Mouse (Mus musculus) stomach, embryonic 15.5 days (tissue): ENCODE data around the gene Zcchc3. TPM values are rescaled to one million over a fixed set of nuclear protein-coding genes. Genes with fewer than 3 reads are reported as not detected.

ENCODE experiments used
- ATAC-seq: fragments of 200-750 bp; cut with Nextera tagmentation; 2 replicates; pipeline ENCODE4 v1.8.0; 2017; ENCODE audit warnings: low read depth, moderate number of reproducible peaks, moderate TSS enrichment; ENCODE audit not compliant: insufficient read depth, low FRiP score
- H3K27ac ChIP-seq: fragments of 300-500 bp; sonication (generic); 2 replicates; pipeline ENCODE4 v1.5.1; 2015; ENCODE audit warnings: mild to moderate bottlenecking, inconsistent platforms
- H3K27me3 ChIP-seq: fragments of 300-500 bp; sonication (generic); replicated peaks from 2 replicates; pipeline ENCODE4 v1.6.1; 2015; ENCODE audit warnings: inconsistent platforms
- H3K36me3 ChIP-seq: fragments of 300-500 bp; sonication (generic); 2 replicates; pipeline ENCODE4 v1.6.1; 2015; ENCODE audit warnings: inconsistent platforms
- H3K4me1 ChIP-seq: fragments of 300-500 bp; sonication (generic); 2 replicates; pipeline ENCODE4 v1.6.1; 2015; ENCODE audit warnings: inconsistent platforms
- H3K4me2 ChIP-seq: fragments of 300-500 bp; sonication (generic); 2 replicates; pipeline ENCODE4 v1.6.1; 2015; ENCODE audit warnings: mild to moderate bottlenecking, inconsistent platforms
- H3K4me3 ChIP-seq: fragments of 300-500 bp; sonication (generic); replicated peaks from 2 replicates; pipeline ENCODE4 v1.5.1; 2015; ENCODE audit warnings: inconsistent platforms
- H3K9ac ChIP-seq: fragments of 300-500 bp; sonication (generic); 2 replicates; pipeline ENCODE4 v1.6.1; 2015; ENCODE audit warnings: inconsistent platforms
- H3K9me3 ChIP-seq: fragments of 300-500 bp; sonication (generic); 2 replicates; pipeline ENCODE4 v1.6.1; 2016; ENCODE audit warnings: inconsistent platforms
- WGBS: fragments of 180-500 bp; shearing (Covaris S2); methylation state at CpG from one replicate; pipeline ENCODE4 v1.1.7; 2015; 5-methylcytosine and 5-hydroxymethylcytosine counted together
- polyA plus RNA-seq: library from polyadenylated mRNA; unstranded; fragments of >200 nt; fragmentation: Nextera tagmentation; extraction: Ambion mirVana; gene quantifications from 2 replicates; pipeline ENCODE4 v1.2.1, GENCODE M21; 2015

Zcchc3 gene
- polyA plus RNA-seq: 40.0 and 40.1 TPM in 2 replicates

DNA sequence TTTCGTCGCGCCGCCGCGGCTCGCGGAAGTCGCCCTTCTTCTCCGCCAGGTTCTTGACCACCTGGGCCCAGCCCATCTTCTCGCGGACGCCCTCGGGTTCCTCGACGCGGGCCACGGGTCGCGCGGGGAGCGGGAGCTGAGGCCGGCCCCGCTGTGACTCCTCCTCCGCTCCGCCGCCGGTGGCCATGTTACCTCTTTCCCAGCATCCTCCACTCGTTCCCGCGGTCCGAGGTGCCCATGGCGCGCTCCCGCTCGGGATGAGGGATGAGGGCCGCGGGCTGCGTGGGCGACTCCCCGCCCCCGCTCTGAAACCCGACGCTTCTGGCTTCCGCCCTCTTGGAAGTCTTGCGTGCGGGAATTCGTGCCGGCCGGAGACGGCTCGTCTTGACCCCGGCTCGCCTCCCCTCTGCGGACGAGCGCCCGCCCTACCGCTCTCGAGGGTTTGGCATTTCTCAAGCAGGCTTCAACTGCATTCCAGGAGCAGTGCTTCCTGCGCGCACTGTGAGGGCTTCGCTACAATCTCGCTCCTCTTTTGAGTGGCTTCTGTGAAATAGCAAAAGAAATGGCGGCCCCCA is at the start of gene Zcchc3:
Zcchc3 (minus strand) TSS at position 437 of the 575 bp plus-strand sequence.
- H3K4me3 ChIP-seq: peak within 1 kb of the TSS; percentile 72
- no peaks in the 10 kb centered on the region for H3K9me3 ChIP-seq
- H3K27ac ChIP-seq: peak within 1 kb of the TSS; percentile 96
- ATAC-seq: peak; percentile 87
- under 1% methylated on average over 63 of the region's 65 CpGs for WGBS
- peak within 1 kb of the TSS; percentile 74 for H3K4me2 ChIP-seq
- H3K4me1 ChIP-seq: peaks cover 22% of the 10 kb centered on the region
- H3K9ac ChIP-seq: peak within 1 kb of the TSS; percentile 83
- H3K36me3 ChIP-seq: no peaks in the 10 kb centered on the region
- no peaks in the 10 kb centered on the region for H3K27me3 ChIP-seq

- no peaks in the 10 kb centered on the region for H3K36me3 ChIP-seq
- 47% methylated on average over 13 of the region's 13 CpGs for WGBS
- H3K4me3 ChIP-seq: no peak overlapping the region
- no peak for ATAC-seq
- H3K27me3 ChIP-seq: no peaks in the 10 kb centered on the region
- no peak overlapping the region for H3K27ac ChIP-seq
- H3K9ac ChIP-seq: no peak overlapping the region
- H3K4me2 ChIP-seq: no peak overlapping the region
- H3K4me1 ChIP-seq: no peaks in the 10 kb centered on the region
- no peaks in the 10 kb centered on the region for H3K9me3 ChIP-seq
Measured at GRCm38 (mm10) chr2:152459241-152459640, 44.4 kb upstream of the Zcchc3 start.

DNA sequence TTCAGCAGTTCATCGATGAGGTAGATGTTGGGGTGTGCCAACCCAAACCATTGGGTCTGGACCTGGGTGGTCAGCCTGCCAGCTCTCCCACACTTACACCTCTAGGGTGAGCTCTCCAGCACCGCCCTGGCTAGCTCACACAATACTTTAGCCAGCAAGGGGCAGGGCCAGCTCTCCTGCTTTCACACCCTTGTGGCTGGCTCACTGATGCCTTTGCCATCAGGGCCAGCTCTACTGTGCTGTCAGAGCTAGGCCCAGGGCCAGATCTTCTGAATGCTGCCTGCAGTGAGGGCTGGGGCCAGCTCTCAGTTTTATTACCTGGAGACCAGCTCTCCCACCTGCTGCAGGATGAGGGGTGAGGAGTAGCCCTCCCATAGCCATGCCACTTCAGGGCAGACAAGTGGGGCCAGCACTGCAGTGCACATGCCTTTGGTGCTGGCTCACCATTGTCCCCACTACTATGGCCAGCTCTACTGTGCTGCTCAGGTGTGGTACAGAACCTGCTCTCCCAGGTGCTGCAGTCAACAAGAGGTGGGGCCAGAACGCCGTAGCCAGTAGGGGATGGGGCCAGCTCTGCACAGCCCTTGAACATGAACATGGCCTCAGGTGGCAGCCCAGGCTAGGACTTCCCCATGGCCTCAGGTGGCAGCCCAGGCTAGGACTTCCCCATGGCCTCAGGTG is 37.4 kb upstream of the Zcchc3 start:
- 73% methylated on average over 4 of the region's 4 CpGs for WGBS

GRCm38 (mm10) chr2:152450241-152450640 is 35.4 kb upstream of the Zcchc3 start:
- H3K9ac ChIP-seq: no peak overlapping the region
- H3K36me3 ChIP-seq: no peaks in the 10 kb centered on the region
- ATAC-seq: no peak
- H3K27me3 ChIP-seq: no peaks in the 10 kb centered on the region
- no peak overlapping the region for H3K4me2 ChIP-seq
- no peaks in the 10 kb centered on the region for H3K4me1 ChIP-seq
- no peak overlapping the region for H3K4me3 ChIP-seq
- WGBS: 4% methylated on average over 5 of the region's 5 CpGs
- no peaks in the 10 kb centered on the region for H3K9me3 ChIP-seq
- H3K27ac ChIP-seq: no peak overlapping the region

More for the DNA sequence above, 37.4 kb upstream of the Zcchc3 start:
- Histone ChIP-seq H3K27me3 (no peaks in the 10 kb centered on the region), H3K4me2 (no peak overlapping the region), H3K4me3 (no peak overlapping the region), H3K4me1 (no peaks in the 10 kb centered on the region), H3K9ac (no peak overlapping the region), H3K27ac (no peak overlapping the region), H3K36me3 (no peaks in the 10 kb centered on the region), H3K9me3 (no peaks in the 10 kb centered on the region)
- no peak for ATAC-seq

- Histone ChIP-seq H3K9me3 (no peaks in the 10 kb centered on the region), H3K27ac (no peak overlapping the region), H3K4me2 (no peak overlapping the region), H3K4me1 (no peaks in the 10 kb centered on the region), H3K36me3 (no peaks in the 10 kb centered on the region), H3K27me3 (no peaks in the 10 kb centered on the region), H3K9ac (no peak overlapping the region), H3K4me3 (no peak overlapping the region)
- ATAC-seq: no peak
- WGBS: 20% methylated on average over 5 of the region's 5 CpGs
Measured at GRCm38 (mm10) chr2:152447461-152447860, 32.6 kb upstream of the Zcchc3 start.

GRCm38 (mm10) chr2:152446642-152447041 is 31.8 kb upstream of the Zcchc3 start:
- H3K36me3 ChIP-seq: no peaks in the 10 kb centered on the region
- no peaks in the 10 kb centered on the region for H3K4me1 ChIP-seq
- H3K27ac ChIP-seq: no peak overlapping the region
- 51% methylated on average over 2 of the region's 2 CpGs for WGBS
- no peak overlapping the region for H3K4me3 ChIP-seq
- no peak overlapping the region for H3K4me2 ChIP-seq
- no peaks in the 10 kb centered on the region for H3K27me3 ChIP-seq
- no peak for ATAC-seq
- no peak overlapping the region for H3K9ac ChIP-seq
- no peaks in the 10 kb centered on the region for H3K9me3 ChIP-seq

GRCm38 (mm10) chr2:152443281-152443680 is 28.5 kb upstream of the Zcchc3 start:
- WGBS: 91% methylated on average over 8 of the region's 8 CpGs

GRCm38 (mm10) chr2:152442322-152442721 is 27.5 kb upstream of the Zcchc3 start:
- ATAC-seq: no peak
- Histone ChIP-seq H3K9ac (no peak overlapping the region), H3K36me3 (no peaks in the 10 kb centered on the region), H3K4me1 (peaks cover 5% of the 10 kb centered on the region; the same call in 1 of the 2 replicates), H3K27me3 (no peaks in the 10 kb centered on the region), H3K9me3 (no peaks in the 10 kb centered on the region), H3K4me3 (no peak overlapping the region), H3K4me2 (no peak overlapping the region), H3K27ac (no peak overlapping the region)
- WGBS: 83% methylated on average over 4 of the region's 4 CpGs

More at GRCm38 (mm10) chr2:152443281-152443680, 28.5 kb upstream of the Zcchc3 start:
- Histone ChIP-seq H3K4me1 (0 out of 2 replicates have a peak, but pooled peaks cover 4% of the 10 kb centered on the region), H3K27ac (no peak overlapping the region), H3K27me3 (no peaks in the 10 kb centered on the region), H3K4me2 (no peak overlapping the region), H3K4me3 (no peak overlapping the region), H3K9me3 (no peaks in the 10 kb centered on the region), H3K36me3 (no peaks in the 10 kb centered on the region), H3K9ac (no peak overlapping the region)
- ATAC-seq: no peak

GRCm38 (mm10) chr2:152439833-152440232 is 25.0 kb upstream of the Zcchc3 start:
- H3K9ac ChIP-seq: no peak overlapping the region
- H3K27ac ChIP-seq: no peak overlapping the region
- H3K9me3 ChIP-seq: no peaks in the 10 kb centered on the region
- no peak for ATAC-seq
- WGBS: 72% methylated on average over 2 of the region's 2 CpGs
- no peaks in the 10 kb centered on the region for H3K27me3 ChIP-seq
- no peaks in the 10 kb centered on the region for H3K36me3 ChIP-seq
- no peak overlapping the region for H3K4me3 ChIP-seq
- H3K4me2 ChIP-seq: no peak overlapping the region
- H3K4me1 ChIP-seq: peaks cover 7% of the 10 kb centered on the region; the same call in 1 of the 2 replicates

DNA sequence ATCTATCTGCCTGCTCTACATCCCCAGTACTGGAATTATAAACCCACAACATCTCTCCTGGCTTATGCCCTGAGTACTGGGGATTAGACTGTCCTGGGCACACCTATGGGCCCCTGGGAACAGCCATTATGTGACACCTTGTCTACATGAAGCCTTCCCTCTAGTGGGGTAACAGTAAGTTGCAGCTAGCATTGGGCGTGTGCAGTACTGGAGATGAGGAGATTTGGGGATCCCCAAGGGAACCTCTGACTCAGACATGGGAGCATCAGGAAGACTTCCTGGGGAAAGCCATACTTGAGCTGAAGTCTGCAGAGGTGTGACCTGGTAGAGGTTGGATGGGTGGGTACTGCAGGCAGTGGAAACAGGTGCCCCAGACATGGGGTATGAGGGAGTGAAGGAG is 24.1 kb upstream of the Zcchc3 start:
- Histone ChIP-seq H3K27me3 (no peaks in the 10 kb centered on the region), H3K9ac (no peak overlapping the region), H3K36me3 (no peaks in the 10 kb centered on the region), H3K4me2 (no peak overlapping the region), H3K9me3 (no peaks in the 10 kb centered on the region), H3K27ac (no peak overlapping the region), H3K4me3 (no peak overlapping the region), H3K4me1 (peaks cover 7% of the 10 kb centered on the region; the same call in 1 of the 2 replicates)
- 77% methylated on average over 1 of the region's 1 CpGs for WGBS
- no peak for ATAC-seq

DNA sequence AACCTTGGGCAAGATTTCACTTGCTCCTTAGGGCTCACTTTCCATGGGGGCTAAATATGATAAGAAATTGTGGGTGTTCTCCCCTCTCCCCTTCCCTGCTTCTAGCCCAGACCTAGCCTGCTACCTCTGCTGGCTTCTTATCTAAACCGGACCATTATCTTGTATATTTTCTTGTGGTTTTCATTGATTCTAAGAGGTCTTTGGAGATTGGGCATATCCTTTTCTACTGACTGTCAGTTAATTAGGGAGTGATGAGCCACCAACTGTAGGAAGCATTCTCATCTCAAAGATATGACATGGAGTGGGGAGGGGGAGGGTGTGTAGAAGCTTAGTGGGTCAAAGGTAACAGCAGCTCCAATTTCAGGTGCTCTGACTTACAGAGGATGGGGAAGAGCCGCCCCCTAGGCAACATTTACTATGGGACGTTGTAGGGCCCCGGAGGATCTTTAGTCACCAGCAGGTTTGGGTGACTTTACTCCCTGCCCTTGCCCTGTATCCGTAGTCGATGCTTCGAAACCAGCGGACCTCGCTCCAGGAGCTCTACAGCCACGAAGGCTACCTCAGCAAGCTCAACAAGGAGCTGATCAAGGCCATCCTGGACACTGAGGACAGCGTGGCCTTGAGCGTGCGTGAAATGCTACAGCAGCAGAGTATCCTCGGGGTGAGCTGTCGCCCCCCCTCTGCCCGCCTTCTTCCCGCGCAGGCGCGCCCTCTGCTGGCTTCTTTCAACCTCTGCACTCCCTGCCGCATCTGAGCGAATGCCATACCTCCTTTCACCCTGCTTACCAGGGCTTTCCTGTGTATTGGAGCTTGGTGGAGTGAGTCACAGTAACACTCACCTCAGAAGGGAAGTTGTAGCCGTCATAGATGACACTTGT is 22.4 kb upstream of the Zcchc3 start:
- no peaks in the 10 kb centered on the region for H3K36me3 ChIP-seq
- H3K4me1 ChIP-seq: peaks cover 7% of the 10 kb centered on the region; the same call in 1 of the 2 replicates
- H3K27ac ChIP-seq: no peak overlapping the region
- H3K4me2 ChIP-seq: peak overlapping the region; percentile 62
- H3K9me3 ChIP-seq: no peaks in the 10 kb centered on the region
- H3K9ac ChIP-seq: no peak overlapping the region
- H3K27me3 ChIP-seq: no peaks in the 10 kb centered on the region
- 3% methylated on average over 23 of the region's 23 CpGs for WGBS
- H3K4me3 ChIP-seq: peak overlapping the region; percentile 26
- ATAC-seq: peak; percentile 64
